Mouse (Mus musculus) myocyte (in vitro differentiated cells): ENCODE measurements around the gene Tmem95. TPM values are rescaled to one million over a fixed set of nuclear protein-coding genes. Genes with fewer than 3 reads are reported as not detected.

ENCODE experiments used
- H3K27me3 ChIP-seq: one replicate; pipeline ENCODE4 v1.6.1; 2011; ENCODE audit not compliant: control insufficient read depth, insufficient read depth, insufficient read length
- H3K36me3 ChIP-seq: one replicate; pipeline ENCODE4 v1.6.1; 2011; ENCODE audit not compliant: control insufficient read depth, insufficient read depth
- H3K4me2 ChIP-seq: one replicate; pipeline ENCODE4 v1.6.1; 2011; ENCODE audit warnings: low read depth, control low read depth
- H3K4me3 ChIP-seq: one replicate; pipeline ENCODE4 v1.5.1; 2011; ENCODE audit warnings: mild to moderate bottlenecking, control low read depth, moderate library complexity
- H3K79me2 ChIP-seq: one replicate; pipeline ENCODE4 v1.6.1; 2011; ENCODE audit not compliant: control insufficient read depth, insufficient read depth
- H3ac ChIP-seq: one replicate; pipeline ENCODE4 v1.6.1; 2011; ENCODE audit not compliant: control insufficient read depth, insufficient read length
- CEBPB ChIP-seq: IDR thresholded peaks from 2 replicates; pipeline ENCODE4 v1.6.1; 2011; ENCODE audit warnings: mild to moderate bottlenecking, moderate library complexity; ENCODE audit not compliant: poor library complexity, insufficient read depth, severe bottlenecking
- E2F4 ChIP-seq: IDR thresholded peaks from one replicate; pipeline ENCODE4 v1.6.1; 2011; ENCODE audit warnings: mild to moderate bottlenecking, control low read depth, moderate library complexity; ENCODE audit not compliant: insufficient read depth
- MAX ChIP-seq: IDR thresholded peaks from one replicate; pipeline ENCODE4 v1.6.1; 2011; ENCODE audit warnings: low read depth, mild to moderate bottlenecking, control low read depth
- MYOD1 ChIP-seq, 3 experiments: IDR thresholded peaks; one replicate each; pipeline ENCODE4 v1.6.1; 2011; ENCODE audit warnings: control low read depth in 2 of 3, low read depth in 2 of 3, mild to moderate bottlenecking in 2 of 3, moderate library complexity in 1 of 3; ENCODE audit not compliant: insufficient read length in 2 of 3, control insufficient read depth in 1 of 3
- MYOG ChIP-seq, 3 experiments: IDR thresholded peaks; one replicate each; pipeline ENCODE4 v1.6.1; 2011; ENCODE audit warnings: control low read depth in 2 of 3, low read depth in 2 of 3, mild to moderate bottlenecking in 2 of 3; ENCODE audit not compliant: insufficient read length in 2 of 3, control insufficient read depth in 1 of 3, insufficient read depth in 1 of 3
- POLR2A ChIP-seq: IDR thresholded peaks from one replicate; pipeline ENCODE4 v1.6.1; 2011; ENCODE audit warnings: low read depth, mild to moderate bottlenecking, control low read depth, moderate library complexity; ENCODE audit not compliant: insufficient read length
- POLR2AphosphoS2 ChIP-seq: IDR thresholded peaks from one replicate; pipeline ENCODE4 v1.6.1; 2011; ENCODE audit warnings: low read depth, control low read depth; ENCODE audit not compliant: insufficient read length
- REST ChIP-seq: IDR thresholded peaks from one replicate; pipeline ENCODE4 v1.6.1; 2011; ENCODE audit warnings: mild to moderate bottlenecking, control low read depth, moderate library complexity; ENCODE audit not compliant: insufficient read depth, insufficient read length
- SRF ChIP-seq: IDR thresholded peaks from one replicate; pipeline ENCODE4 v1.6.1; 2011; ENCODE audit warnings: low read depth; ENCODE audit not compliant: control insufficient read depth, insufficient read length
- TCF12 ChIP-seq: IDR thresholded peaks from one replicate; pipeline ENCODE4 v1.6.1; 2011; ENCODE audit warnings: mild to moderate bottlenecking, control low read depth; ENCODE audit not compliant: poor library complexity, insufficient read depth, severe bottlenecking
- TCF3 ChIP-seq: IDR thresholded peaks from one replicate; pipeline ENCODE4 v1.6.1; 2011; ENCODE audit warnings: low read depth, control low read depth; ENCODE audit not compliant: insufficient read length
- USF1 ChIP-seq: IDR thresholded peaks from one replicate; pipeline ENCODE4 v1.6.1; 2011; ENCODE audit warnings: low read depth, mild to moderate bottlenecking, control low read depth, moderate library complexity
- polyA plus RNA-seq: library from polyadenylated mRNA; unstranded; fragments of >200 nt; fragmentation: generic; extraction: Trizol; gene quantifications from one replicate; pipeline ENCODE4 v1.2.1, GENCODE M21; 2012; ENCODE audit warnings: missing spikeins

Gene Tmem95
- polyA plus RNA-seq, 1 experiment: not detected

DNA sequence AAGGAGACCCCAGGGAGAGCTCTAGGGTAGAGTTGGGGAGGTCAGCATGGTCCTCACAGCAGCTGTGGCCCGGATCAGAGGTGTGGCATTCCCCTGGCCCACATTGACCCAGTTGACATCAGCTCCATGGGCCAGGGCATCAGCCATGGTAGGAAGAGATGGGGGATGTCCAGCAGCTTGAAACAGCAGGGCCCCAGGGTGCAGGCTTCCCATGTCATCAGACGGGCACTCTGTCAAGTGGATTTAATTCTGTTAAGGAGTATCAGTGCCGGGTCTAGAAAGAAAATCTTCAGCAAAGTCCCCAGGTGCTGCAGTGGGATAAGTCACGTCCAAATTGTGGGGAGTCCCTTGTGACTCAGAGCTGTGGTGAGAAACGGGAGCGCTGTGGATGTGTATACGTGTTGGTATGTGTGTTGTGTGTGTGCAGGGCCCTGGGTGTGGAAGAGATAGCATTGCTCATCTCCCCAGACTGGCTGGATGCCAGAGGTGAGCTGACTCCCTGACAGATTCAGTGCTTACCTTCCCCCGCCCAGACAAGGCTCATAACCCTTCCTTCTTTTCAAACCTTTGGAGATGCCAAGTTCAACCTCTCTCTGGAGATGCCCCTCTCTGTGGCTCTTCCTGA lies 5.8 kb upstream of the Tmem95 start:
- Histone ChIP-seq H3K4me2 (peak overlapping the region; percentile 31), H3K4me3 (no peak overlapping the region), H3K36me3 (no peaks in the 10 kb centered on the region), H3ac (no peak overlapping the region), H3K27me3 (no peaks in the 10 kb centered on the region), H3K79me2 (peaks cover 18% of the 10 kb centered on the region)
- TF ChIP-seq E2F4 (no peak), TCF3 (no peak), TCF12 (no peak), POLR2AphosphoS2 (no peak), SRF (no peak), MAX (no peak), REST (no peak), CEBPB (no peak), MYOD1 (IDR thresholded peaks at IDR 0.05; ENCODE audit: control insufficient read depth in 1 of 3, insufficient read length in 2 of 3, low read depth in 2 of 3) (no peak), USF1 (no peak)

DNA sequence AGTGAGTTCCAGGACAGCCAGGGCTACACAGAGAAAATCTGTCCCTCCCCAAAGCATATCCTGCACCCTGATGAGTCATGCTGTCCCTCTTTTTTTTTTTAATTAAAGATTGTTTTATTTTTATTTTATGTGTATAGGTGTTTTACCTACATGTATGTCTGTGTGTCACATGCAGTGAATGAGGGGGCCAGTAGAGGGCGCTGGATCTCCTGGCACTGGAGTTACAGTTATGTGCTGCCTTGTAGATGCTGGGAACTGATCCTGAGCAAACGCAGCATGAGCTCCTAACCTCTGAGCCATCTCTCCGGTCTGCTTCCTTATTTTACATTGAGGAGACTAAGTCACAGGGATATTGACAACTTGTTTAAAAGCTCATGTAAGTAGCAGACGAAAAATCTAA lies 5.2 kb upstream of the Tmem95 start:
- no peaks in the 10 kb centered on the region for H3K36me3 ChIP-seq
- H3K4me2 ChIP-seq: peak overlapping the region; percentile 26
- H3K27me3 ChIP-seq: no peaks in the 10 kb centered on the region
- no peak overlapping the region for H3ac ChIP-seq
- TF ChIP-seq USF1 (no peak), MAX (no peak), TCF12 (no peak), TCF3 (no peak), MYOG (IDR thresholded peaks at IDR 0.05; ENCODE audit: control insufficient read depth in 1 of 3, insufficient read depth in 1 of 3, insufficient read length in 2 of 3, low read depth in 2 of 3) (no peak), POLR2AphosphoS2 (no peak), POLR2A (no peak)
- H3K79me2 ChIP-seq: peaks cover 24% of the 10 kb centered on the region
- no peak overlapping the region for H3K4me3 ChIP-seq

DNA sequence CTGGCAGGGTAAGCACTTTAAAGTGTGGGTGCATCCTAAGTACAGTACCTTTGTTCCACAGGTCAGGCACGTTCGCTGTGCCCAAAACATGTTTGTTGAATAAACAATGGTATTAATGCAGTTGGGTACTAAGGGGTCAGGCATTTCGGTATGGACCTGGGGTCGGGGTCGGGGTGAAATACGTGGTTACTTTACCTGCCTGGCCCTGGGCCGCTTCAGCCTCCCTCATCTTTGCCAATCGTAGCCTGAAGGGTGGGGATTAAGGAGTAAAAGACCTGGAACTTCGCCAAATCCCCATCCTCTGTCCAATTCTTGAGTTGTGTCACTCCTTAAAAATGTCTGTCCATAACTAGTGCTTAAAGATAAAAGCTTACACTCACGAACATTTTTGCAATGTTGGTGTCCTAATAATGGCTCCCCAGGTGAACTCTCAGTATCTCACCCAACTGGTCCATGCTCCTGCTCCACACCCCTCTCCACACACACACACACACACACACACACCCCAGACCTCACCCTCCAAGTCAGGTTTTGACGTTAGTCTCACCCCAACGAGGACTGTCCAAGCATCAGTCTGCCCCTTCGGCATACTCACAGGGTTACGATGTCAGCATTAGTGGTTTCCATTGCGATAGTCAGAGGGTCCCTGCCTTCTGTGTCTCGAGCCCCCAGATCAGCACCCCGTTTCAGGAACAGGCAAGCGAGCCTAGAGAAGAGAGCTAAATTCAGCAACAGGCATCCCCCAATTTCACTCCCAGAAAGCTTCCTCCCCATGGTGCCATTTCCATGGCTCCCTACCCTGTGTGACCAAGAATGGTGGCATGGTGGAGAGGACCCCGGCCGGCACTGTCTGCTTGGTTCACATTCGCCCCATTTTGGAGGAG lies 4.2 kb upstream of the Tmem95 start:
- no peak overlapping the region for H3ac ChIP-seq

DNA sequence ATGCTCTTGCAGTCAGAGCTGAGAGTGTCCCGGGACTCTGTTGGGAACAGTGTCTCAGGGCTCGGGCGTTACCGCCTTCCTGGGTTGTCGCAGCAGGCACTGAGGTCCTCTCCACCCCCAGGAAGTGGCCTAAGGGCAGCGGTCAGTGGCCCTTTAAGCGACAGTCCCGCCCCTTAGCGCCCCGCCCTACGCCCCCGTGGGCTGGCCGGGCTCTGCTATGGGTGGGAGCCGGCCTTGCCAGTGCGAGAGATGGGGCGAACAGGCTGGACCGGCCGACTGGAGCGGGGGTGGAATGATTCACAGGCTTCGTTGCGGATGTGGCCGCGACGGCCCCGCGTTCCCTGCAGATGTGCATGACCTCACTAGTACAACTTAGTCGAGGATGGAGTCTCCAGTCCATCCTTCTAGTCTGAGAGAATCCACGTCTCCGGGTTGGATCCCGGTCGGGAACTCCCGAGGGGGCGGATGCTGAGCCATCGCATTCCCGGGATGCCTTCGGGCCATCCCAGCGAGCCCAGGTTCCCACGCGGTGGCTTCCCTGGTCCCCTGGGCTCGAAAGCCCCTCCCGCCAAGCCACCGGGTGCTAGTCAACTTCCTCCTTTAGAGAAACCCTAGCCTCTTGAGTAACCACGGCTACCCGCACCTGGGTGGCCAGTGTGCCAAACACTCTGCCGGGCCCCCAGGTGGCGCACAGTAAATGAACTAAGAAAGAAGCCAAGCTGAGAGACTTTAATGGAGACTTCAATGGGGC lies 3.2 kb upstream of the Tmem95 start, which contains the start of gene Kctd11:
Gene Kctd11 (minus strand): TSS at position 554 of the 751 bp plus-strand sequence.
- peak within 1 kb of the TSS; percentile 93 for H3K4me2 ChIP-seq
- H3K36me3 ChIP-seq: no peaks in the 10 kb centered on the region
- TF ChIP-seq USF1 (no peak), POLR2A (peak; percentile 95), MYOG (IDR thresholded peaks at IDR 0.05; ENCODE audit: control insufficient read depth in 1 of 3, insufficient read depth in 1 of 3, insufficient read length in 2 of 3, low read depth in 2 of 3) (peak in 1 of 3 experiments; percentile 19), MYOD1 (IDR thresholded peaks at IDR 0.05; ENCODE audit: control insufficient read depth in 1 of 3, insufficient read length in 2 of 3, low read depth in 2 of 3) (peak in 1 of 3 experiments; percentile 31), POLR2AphosphoS2 (peak; percentile 94), REST (no peak), SRF (no peak), MAX (no peak)
- H3K4me3 ChIP-seq: peak within 1 kb of the TSS; percentile 94
- no peaks in the 10 kb centered on the region for H3K27me3 ChIP-seq
- H3ac ChIP-seq: peak within 1 kb of the TSS; percentile 66
- H3K79me2 ChIP-seq: peaks cover 28% of the 10 kb centered on the region

More for the DNA sequence above, 4.2 kb upstream of the Tmem95 start:
- H3K4me3 ChIP-seq: peak overlapping the region; percentile 94
- no peak for TF ChIP-seq TCF3
- no peak for TF ChIP-seq SRF
- no peak for TF ChIP-seq USF1
- TF ChIP-seq MYOD1 (IDR thresholded peaks at IDR 0.05; ENCODE audit: control insufficient read depth in 1 of 3, insufficient read length in 2 of 3, low read depth in 2 of 3): no peak
- TF ChIP-seq POLR2AphosphoS2: no peak
- no peak for TF ChIP-seq CEBPB
- TF ChIP-seq REST: no peak
- no peak for TF ChIP-seq POLR2A
- no peak for TF ChIP-seq MAX
- TF ChIP-seq TCF12: no peak
- TF ChIP-seq E2F4: no peak
- no peak for TF ChIP-seq MYOG (IDR thresholded peaks at IDR 0.05; ENCODE audit: control insufficient read depth in 1 of 3, insufficient read depth in 1 of 3, insufficient read length in 2 of 3, low read depth in 2 of 3)
- H3K79me2 ChIP-seq: peaks cover 28% of the 10 kb centered on the region
- no peaks in the 10 kb centered on the region for H3K27me3 ChIP-seq
- peak overlapping the region; percentile 93 for H3K4me2 ChIP-seq
- no peaks in the 10 kb centered on the region for H3K36me3 ChIP-seq
